Mouse (Mus musculus) kidney, adult 2 months (tissue): ENCODE data around the gene Gsk3b.

ENCODE experiments used
- CTCF ChIP-seq: fragments of 200-500 bp; conservative IDR thresholded peaks from 2 replicates; pipeline ENCODE4 v1.5.1; 2011; ENCODE audit warnings: low read depth, mild to moderate bottlenecking, control low read depth, low read length, moderate library complexity, mixed read lengths; ENCODE audit not compliant: insufficient read depth, insufficient read length
- POLR2A ChIP-seq: fragments of 200-500 bp; IDR thresholded peaks from one replicate; pipeline ENCODE4 v1.6.1; 2011; ENCODE audit warnings: low read depth, low read length, control low read depth

- TF ChIP-seq CTCF (no peak), POLR2A (no peak)
Measured at GRCm38 (mm10) chr16:38179150-38179549, 90.3 kb downstream of the Gsk3b start.
